Mouse (Mus musculus): Measurements from ENCODE around the gene Dennd2c. TPM values are rescaled to one million over a fixed set of nuclear protein-coding genes. Genes with fewer than 3 reads are reported as not detected.

The Dennd2c gene
- polyA plus RNA-seq, 1 experiment from 2014 or later: 8.6 TPM

- Histone ChIP-seq H3K36me3 (peaks cover 5% of the 10 kb centered on the region; the same call in 1 of the 2 replicates), H3K9me3 (replicated peaks) (no peaks in the 10 kb centered on the region), H3K4me1 (replicated peaks) (peaks cover 70% of the 10 kb centered on the region), H3K27me3 (no peaks in the 10 kb centered on the region), H3K4me2 (no peak overlapping the region), H3K27ac (peak overlapping the region; percentile 54), H3K4me3 (replicated peaks) (no peak overlapping the region), H3K9ac (no peak overlapping the region)
- ATAC-seq (ENCODE audit: low read depth) (no peak), DNase-seq (no peak)
- WGBS (ENCODE audit: insufficient replicate concordance): 75% methylated on average over 3 of the region's 3 CpGs
Measured at GRCm38 (mm10) chr3:103123636-103124035, 21.2 kb downstream of the Dennd2c start.

GRCm38 (mm10) chr3:103126138-103126537, 23.7 kb downstream of the Dennd2c start:
- Histone ChIP-seq H3K27ac (no peak overlapping the region), H3K27me3 (no peaks in the 10 kb centered on the region), H3K36me3 (peaks cover 5% of the 10 kb centered on the region; the same call in 1 of the 2 replicates), H3K9me3 (replicated peaks) (no peaks in the 10 kb centered on the region), H3K9ac (0 out of 2 replicates have a peak overlapping the region, but pooled peaks have one; percentile 33), H3K4me3 (replicated peaks) (no peak overlapping the region), H3K4me1 (replicated peaks) (peaks cover 76% of the 10 kb centered on the region), H3K4me2 (no peak overlapping the region)
- no peak for ATAC-seq (ENCODE audit: low read depth)
- no peak for DNase-seq
- WGBS (ENCODE audit: insufficient replicate concordance): 92% methylated on average over 3 of the region's 3 CpGs

- Histone ChIP-seq H3K4me3 (replicated peaks) (no peak overlapping the region), H3K4me1 (replicated peaks) (peaks cover 79% of the 10 kb centered on the region), H3K9me3 (replicated peaks) (no peaks in the 10 kb centered on the region), H3K9ac (0 out of 2 replicates have a peak overlapping the region, but pooled peaks have one; percentile 4), H3K4me2 (no peak overlapping the region), H3K36me3 (peaks cover 14% of the 10 kb centered on the region), H3K27me3 (no peaks in the 10 kb centered on the region), H3K27ac (peak overlapping the region; percentile 98)
- DNase-seq: no peak
- WGBS (ENCODE audit: insufficient replicate concordance): 62% methylated on average over 2 of the region's 2 CpGs
- no peak for ATAC-seq (ENCODE audit: low read depth)
Measured at GRCm38 (mm10) chr3:103127177-103127576, 24.8 kb downstream of the Dennd2c start.

- Histone ChIP-seq H3K27me3 (no peaks in the 10 kb centered on the region), H3K4me3 (replicated peaks) (no peak overlapping the region), H3K27ac (peak overlapping the region; percentile 98), H3K4me2 (no peak overlapping the region), H3K36me3 (peaks cover 20% of the 10 kb centered on the region), H3K9ac (0 out of 2 replicates have a peak overlapping the region, but pooled peaks have one; percentile 7), H3K4me1 (replicated peaks) (peaks cover 82% of the 10 kb centered on the region), H3K9me3 (replicated peaks) (no peaks in the 10 kb centered on the region)
- ATAC-seq (ENCODE audit: low read depth) (no peak), DNase-seq (no peak)
- WGBS (ENCODE audit: insufficient replicate concordance): 83% methylated on average over 5 of the region's 5 CpGs
Measured at GRCm38 (mm10) chr3:103127721-103128120, 25.3 kb downstream of the Dennd2c start.

- peak overlapping the region; percentile 98 for H3K27ac ChIP-seq
- H3K4me2 ChIP-seq: peak overlapping the region; percentile 67
- peaks cover 83% of the 10 kb centered on the region for H3K4me1 ChIP-seq (replicated peaks)
- no peaks in the 10 kb centered on the region for H3K27me3 ChIP-seq
- H3K9me3 ChIP-seq (replicated peaks): no peaks in the 10 kb centered on the region
- ATAC-seq (ENCODE audit: low read depth) (no peak), DNase-seq (no peak)
- peaks cover 25% of the 10 kb centered on the region for H3K36me3 ChIP-seq
- no peak overlapping the region for H3K4me3 ChIP-seq (replicated peaks)
- WGBS (ENCODE audit: insufficient replicate concordance): 61% methylated on average over 4 of the region's 4 CpGs
- peak overlapping the region; percentile 69 for H3K9ac ChIP-seq
Measured at GRCm38 (mm10) chr3:103128251-103128650, 25.8 kb downstream of the Dennd2c start.

GRCm38 (mm10) chr3:103129367-103130159, 27.2 kb downstream of the Dennd2c start:
- 14% methylated on average over 8 of the region's 8 CpGs for WGBS (ENCODE audit: insufficient replicate concordance)
- Histone ChIP-seq H3K4me1 (replicated peaks) (peaks cover 78% of the 10 kb centered on the region), H3K27me3 (no peaks in the 10 kb centered on the region), H3K4me3 (replicated peaks) (peak overlapping the region; percentile 58), H3K9me3 (replicated peaks) (no peaks in the 10 kb centered on the region), H3K27ac (peak overlapping the region; percentile 98), H3K9ac (peak overlapping the region; percentile 74), H3K36me3 (peaks cover 34% of the 10 kb centered on the region), H3K4me2 (peak overlapping the region; percentile 67)
- peak; percentile 95 for ATAC-seq (ENCODE audit: low read depth)
- peak; percentile 88 for DNase-seq

GRCm38 (mm10) chr3:103130236-103130751, 27.9 kb downstream of the Dennd2c start:
- Histone ChIP-seq H3K4me2 (peak overlapping the region; percentile 67), H3K9me3 (replicated peaks) (no peaks in the 10 kb centered on the region), H3K27me3 (no peaks in the 10 kb centered on the region), H3K4me1 (replicated peaks) (peaks cover 78% of the 10 kb centered on the region), H3K9ac (peak overlapping the region; percentile 74), H3K27ac (peak overlapping the region; percentile 98), H3K36me3 (peaks cover 34% of the 10 kb centered on the region), H3K4me3 (replicated peaks) (peak overlapping the region; percentile 58)
- peak; percentile 71 for DNase-seq
- 18% methylated on average over 6 of the region's 6 CpGs for WGBS (ENCODE audit: insufficient replicate concordance)
- ATAC-seq (ENCODE audit: low read depth): peak; percentile 92

GRCm38 (mm10) chr3:103133098-103133497, 30.7 kb downstream of the Dennd2c start:
- WGBS (ENCODE audit: insufficient replicate concordance): 87% methylated on average over 10 of the region's 10 CpGs
- Histone ChIP-seq H3K9ac (0 out of 2 replicates have a peak overlapping the region, but pooled peaks have one; percentile 16), H3K4me1 (replicated peaks) (peaks cover 65% of the 10 kb centered on the region), H3K9me3 (replicated peaks) (no peaks in the 10 kb centered on the region), H3K27me3 (no peaks in the 10 kb centered on the region), H3K27ac (peak overlapping the region; percentile 98; the same call in 1 of the 2 replicates), H3K4me2 (peak overlapping the region; percentile 67), H3K4me3 (replicated peaks) (peak overlapping the region; percentile 58), H3K36me3 (peaks cover 50% of the 10 kb centered on the region)
- DNase-seq (no peak), ATAC-seq (ENCODE audit: low read depth) (no peak)

- Histone ChIP-seq H3K9ac (no peak overlapping the region), H3K4me3 (replicated peaks) (no peak overlapping the region), H3K36me3 (peaks cover 63% of the 10 kb centered on the region), H3K4me1 (replicated peaks) (peaks cover 64% of the 10 kb centered on the region), H3K4me2 (no peak overlapping the region), H3K9me3 (replicated peaks) (no peaks in the 10 kb centered on the region), H3K27ac (no peak overlapping the region), H3K27me3 (no peaks in the 10 kb centered on the region)
- 86% methylated on average over 4 of the region's 4 CpGs for WGBS (ENCODE audit: insufficient replicate concordance)
- ATAC-seq (ENCODE audit: low read depth) (no peak), DNase-seq (no peak)
Measured at GRCm38 (mm10) chr3:103136414-103137077, 34.1 kb downstream of the Dennd2c start.

GRCm38 (mm10) chr3:103139047-103139446, 36.6 kb downstream of the Dennd2c start:
- peak overlapping the region; percentile 88 for H3K27ac ChIP-seq
- WGBS (ENCODE audit: insufficient replicate concordance): 35% methylated on average over 8 of the region's 8 CpGs
- DNase-seq: no peak

More at GRCm38 (mm10) chr3:103139047-103139446, 36.6 kb downstream of the Dennd2c start:
- Histone ChIP-seq H3K4me2 (peak overlapping the region; percentile 69), H3K9me3 (replicated peaks) (no peaks in the 10 kb centered on the region), H3K9ac (peak overlapping the region; percentile 70), H3K36me3 (peaks cover 62% of the 10 kb centered on the region), H3K4me1 (replicated peaks) (peaks cover 49% of the 10 kb centered on the region), H3K4me3 (replicated peaks) (0 out of 2 replicates have a peak overlapping the region, but pooled peaks have one; percentile 48), H3K27me3 (no peaks in the 10 kb centered on the region)
- ATAC-seq (ENCODE audit: low read depth): no peak

Measured in liver, embryonic 13.5 days (tissue).